Comparison of ENCODE assay signal across 8 mouse cellular contexts in genomic region chr12:79969346-79970226, GRCm38 (mm10).
DNase-seq lines count a peak whose midpoint lies in the region; ATAC-seq and TF ChIP-seq lines count a peak whose summit lies in the region.
"Had no signal": no experiment of that assay in that cellular context is flagged by ENCODE, and none has a peak within 500 bp of the region (broad histone marks: within the 10 kb centered on the region; RNA-seq: fewer than 3 reads in every experiment).

No protein-coding gene starts in this region.

- H3K27ac ChIP-seq in forebrain, embryonic 15.5 days (replicated peaks): peak overlapping the region; percentile 75
- H3K27ac ChIP-seq in intestine, postnatal 0 days (ENCODE audit: low read depth, low read length): peak overlapping the region; percentile 29; the same call in 1 of the 2 replicates
- H3K27ac ChIP-seq in lung, postnatal 0 days (ENCODE audit: low read length): peak overlapping the region; percentile 81
- H3K27ac ChIP-seq: liver, embryonic 14.5 days had no signal

- no peaks in the 10 kb centered on the region for H3K36me3 ChIP-seq in forebrain, embryonic 15.5 days
- H3K36me3 ChIP-seq in intestine, postnatal 0 days (ENCODE audit: control insufficient read depth, insufficient read depth): no peaks in the 10 kb centered on the region
- no peaks in the 10 kb centered on the region for H3K36me3 ChIP-seq in lung, postnatal 0 days (ENCODE audit: insufficient read depth, low read length)

- no peak for TF ChIP-seq EP300 in lung, postnatal 0 days (IDR thresholded peaks at IDR 0.05)

- H3K4me3 ChIP-seq in forebrain, embryonic 15.5 days: no peak overlapping the region
- H3K4me3 ChIP-seq in intestine, postnatal 0 days (ENCODE audit: low read depth, low read length): no peak overlapping the region
- H3K4me3 ChIP-seq in lung, postnatal 0 days (ENCODE audit: low read depth, low read length): no peak overlapping the region

- ATAC-seq in forebrain, embryonic 15.5 days (replicated peaks): peak; percentile 47
- ATAC-seq in intestine, postnatal 0 days: 0 out of 2 replicates have a peak, but pooled peaks have one; percentile 9
- 0 out of 2 replicates have a peak, but pooled peaks have one; percentile 7 for ATAC-seq in lung, postnatal 0 days

- peak; percentile 60 for TF ChIP-seq CTCF in intestine, postnatal 0 days (IDR thresholded peaks at IDR 0.05; ENCODE audit: low read depth)
- peak; percentile 57 for TF ChIP-seq CTCF in lung, postnatal 0 days (IDR thresholded peaks at IDR 0.05)

- WGBS in forebrain, embryonic 15.5 days: 74% methylated on average over 3 of the region's 3 CpGs
- WGBS in intestine, postnatal 0 days: 84% methylated on average over 3 of the region's 3 CpGs
- 58% methylated on average over 3 of the region's 3 CpGs for WGBS in lung, postnatal 0 days

- H3K9me3 ChIP-seq in forebrain, embryonic 15.5 days: no peaks in the 10 kb centered on the region
- H3K9me3 ChIP-seq in intestine, postnatal 0 days (ENCODE audit: control insufficient read depth): no peaks in the 10 kb centered on the region
- no peaks in the 10 kb centered on the region for H3K9me3 ChIP-seq in lung, postnatal 0 days (ENCODE audit: low read length)

- no peaks in the 10 kb centered on the region for H3K27me3 ChIP-seq in forebrain, embryonic 15.5 days
- H3K27me3 ChIP-seq in intestine, postnatal 0 days (replicated peaks; ENCODE audit: control insufficient read depth, insufficient read depth, low read length): no peaks in the 10 kb centered on the region
- no peaks in the 10 kb centered on the region for H3K27me3 ChIP-seq in lung, postnatal 0 days (replicated peaks; ENCODE audit: insufficient read depth, low read length)

- H3K4me2 ChIP-seq in forebrain, embryonic 15.5 days (replicated peaks): no peak overlapping the region
- H3K4me2 ChIP-seq in intestine, postnatal 0 days (replicated peaks; ENCODE audit: low read depth): no peak overlapping the region
- no peak overlapping the region for H3K4me2 ChIP-seq in lung, postnatal 0 days (replicated peaks; ENCODE audit: low read depth, low read length)

- H3K9ac ChIP-seq in forebrain, embryonic 15.5 days (replicated peaks): no peak overlapping the region
- H3K9ac ChIP-seq in intestine, postnatal 0 days (ENCODE audit: low read depth, low read length): no peak overlapping the region
- H3K9ac ChIP-seq in lung, postnatal 0 days (replicated peaks; ENCODE audit: low read depth): 0 out of 2 replicates have a peak overlapping the region, but pooled peaks have one; percentile 23
- H3K9ac ChIP-seq: liver, embryonic 14.5 days had no signal

- peaks cover 38% of the 10 kb centered on the region for H3K4me1 ChIP-seq in forebrain, embryonic 15.5 days
- peaks cover 4% of the 10 kb centered on the region; the same call in 1 of the 2 replicates for H3K4me1 ChIP-seq in intestine, postnatal 0 days (replicated peaks; ENCODE audit: control insufficient read depth, insufficient read depth, low read length)
- H3K4me1 ChIP-seq in lung, postnatal 0 days (ENCODE audit: insufficient read depth, low read depth, low read length): peaks cover 46% of the 10 kb centered on the region

- peak; percentile 45 for DNase-seq in right cerebral cortex, postnatal 4 days
- no peak for DNase-seq in right cerebral cortex, adult 18-20 months
- peak; percentile 76 for DNase-seq in lung, postnatal 0 days (ENCODE audit: low spot score)
- DNase-seq in urinary bladder, adult 2 months (ENCODE audit: low spot score): no peak
- DNase-seq in cerebellum, postnatal 14 days: no peak

Comparison
In these comparisons a context has a peak if more than half of its experiments do, and no peak if none do; other contexts are left out.
1. DNase-seq: peak in right cerebral cortex, postnatal 4 days (single experiment) and lung, postnatal 0 days (single experiment); none in right cerebral cortex, adult 18-20 months (single experiment), urinary bladder, adult 2 months (single experiment) and cerebellum, postnatal 14 days (0 of 2).
2. H3K27ac ChIP-seq: peak in every context shown above with its lines; median percentile 81 in lung, postnatal 0 days; 75 in forebrain, embryonic 15.5 days; 29 in intestine, postnatal 0 days.
3. Peak in every context shown above with its lines, with median percentiles within 50 percentile points of each other: ATAC-seq.